Mouse (Mus musculus) hindbrain, postnatal 0 days (tissue): ENCODE results near the gene Pcsk5. TPM values are rescaled to one million over a fixed set of nuclear protein-coding genes. Genes with fewer than 3 reads are reported as not detected.

Experiments
- ATAC-seq: fragments of 200-750 bp; cut with Nextera tagmentation; 2 replicates; pipeline ENCODE4 v1.8.0; 2017; ENCODE audit warnings: mild to moderate bottlenecking, moderate TSS enrichment, moderate library complexity
- DNase-seq: peaks from one replicate; pipeline ENCODE4 v3.0.0-alpha.2; 2015; ENCODE audit warnings: low spot score
- H3K27ac ChIP-seq: fragments of 300-500 bp; sonication (generic); 2 replicates; pipeline ENCODE4 v1.5.1; 2014; ENCODE audit warnings: mild to moderate bottlenecking
- H3K27me3 ChIP-seq: fragments of 300-500 bp; sonication (generic); 2 replicates; pipeline ENCODE4 v1.6.1; 2014; ENCODE audit warnings: low read length, mixed read lengths; ENCODE audit not compliant: insufficient read depth
- H3K36me3 ChIP-seq: fragments of 300-500 bp; sonication (generic); 2 replicates; pipeline ENCODE4 v1.6.1; 2014; ENCODE audit warnings: low read length, mixed read lengths; ENCODE audit not compliant: insufficient read depth
- H3K4me1 ChIP-seq: fragments of 300-500 bp; sonication (generic); 2 replicates; pipeline ENCODE4 v1.6.1; 2014; ENCODE audit warnings: antibody characterized with exemption, low read length, mixed read lengths; ENCODE audit not compliant: insufficient read depth
- H3K4me2 ChIP-seq: fragments of 300-500 bp; sonication (generic); 2 replicates; pipeline ENCODE4 v1.6.1; 2014; ENCODE audit warnings: low read depth, mild to moderate bottlenecking, low read length, moderate library complexity, mixed read lengths
- H3K4me3 ChIP-seq: fragments of 300-500 bp; sonication (generic); 2 replicates; pipeline ENCODE4 v1.5.1; 2014; ENCODE audit warnings: low read length
- H3K9ac ChIP-seq: fragments of 300-500 bp; sonication (generic); replicated peaks from 2 replicates; pipeline ENCODE4 v1.6.1; 2014; ENCODE audit warnings: mild to moderate bottlenecking, low read length, moderate library complexity, mixed read lengths
- H3K9me3 ChIP-seq: fragments of 300-500 bp; sonication (generic); 2 replicates; pipeline ENCODE4 v1.6.1; 2016; ENCODE audit warnings: low read length, mixed read lengths
- CTCF ChIP-seq: IDR thresholded peaks from 2 replicates; pipeline ENCODE4 v1.5.1; 2016; ENCODE audit warnings: antibody characterized with exemption, control low read depth, low read depth
- WGBS: fragments of 180-500 bp; shearing (Covaris S2); extraction: QIAGEN DNeasy Blood & Tissue Kit; methylation state at CpG from one replicate; pipeline ENCODE4 v1.1.7; 2014; 5-methylcytosine and 5-hydroxymethylcytosine counted together
- polyA plus RNA-seq: library from polyadenylated mRNA; unstranded; fragments of >200 nt; fragmentation: Nextera tagmentation; extraction: Ambion mirVana; gene quantifications from 2 replicates; pipeline ENCODE4 v1.2.1, GENCODE M21; 2015
- total RNA-seq: library from RNA; depleted of rRNA; stranded (reverse); fragments of >200 nt; gene quantifications from 2 replicates; pipeline ENCODE4 v1.2.3, GENCODE M21; 2014

Pcsk5 gene
- total and polyA plus RNA-seq, 2 experiments from 2014 or later, result 12.4 to 16.2 TPM

DNA sequence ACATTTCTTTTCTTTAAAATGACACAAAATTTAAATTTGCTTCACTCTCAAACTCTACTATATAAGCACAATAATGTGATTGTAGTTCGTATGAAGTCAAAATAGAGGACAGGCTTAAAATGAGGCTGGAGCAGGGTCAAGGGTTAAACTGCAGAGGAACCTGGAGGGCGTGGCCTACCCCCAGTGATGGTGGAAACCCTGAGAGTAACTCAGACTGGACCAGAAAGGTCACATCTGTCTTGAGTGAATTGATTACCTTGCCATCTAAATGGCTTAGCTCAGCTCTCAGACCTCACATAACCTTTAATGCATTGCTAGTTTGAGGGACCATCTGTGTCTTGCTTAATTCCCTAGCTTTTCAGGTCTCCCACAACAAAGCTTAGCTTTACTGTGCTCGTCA lies 323.0 kb downstream of the Pcsk5 start:
- H3K9me3 ChIP-seq, result no peaks in the 10 kb centered on the region
- TF ChIP-seq CTCF, result no peak
- no peak for ATAC-seq
- no peaks in the 10 kb centered on the region for H3K4me1 ChIP-seq
- no peak overlapping the region for H3K27ac ChIP-seq
- H3K9ac ChIP-seq, result no peak overlapping the region
- no peak overlapping the region for H3K4me3 ChIP-seq
- no peaks in the 10 kb centered on the region for H3K36me3 ChIP-seq
- WGBS, result 77% methylated on average over 3 of the region's 3 CpGs
- no peak for DNase-seq
- no peak overlapping the region for H3K4me2 ChIP-seq
- H3K27me3 ChIP-seq, result no peaks in the 10 kb centered on the region

DNA sequence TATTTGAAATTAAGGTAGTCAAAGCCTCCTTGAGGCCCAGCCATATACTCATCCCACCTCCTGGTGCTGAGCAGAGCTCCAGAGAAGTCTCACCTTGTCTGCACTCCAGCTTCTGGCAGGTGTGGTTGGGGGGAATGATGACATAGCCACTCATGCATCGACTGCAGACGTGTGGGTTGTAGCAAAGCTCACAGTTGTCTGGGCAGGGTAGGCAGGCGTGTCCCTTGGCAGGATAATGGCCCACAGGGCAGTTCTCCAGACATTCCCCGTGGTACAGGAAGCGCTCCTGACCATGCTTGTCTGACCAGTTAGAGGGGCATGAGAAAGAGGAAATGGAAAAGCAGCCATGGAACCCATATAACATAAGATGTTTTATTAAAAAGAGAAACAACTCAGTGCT lies 326.1 kb downstream of the Pcsk5 start:
- Histone ChIP-seq H3K4me3 (no peak overlapping the region), H3K9me3 (no peaks in the 10 kb centered on the region), H3K4me1 (no peaks in the 10 kb centered on the region), H3K36me3 (no peaks in the 10 kb centered on the region), H3K4me2 (no peak overlapping the region), H3K27me3 (no peaks in the 10 kb centered on the region), H3K27ac (no peak overlapping the region), H3K9ac (no peak overlapping the region)
- no peak for TF ChIP-seq CTCF
- DNase-seq (no peak), ATAC-seq (no peak)
- WGBS, result 84% methylated on average over 5 of the region's 5 CpGs

DNA sequence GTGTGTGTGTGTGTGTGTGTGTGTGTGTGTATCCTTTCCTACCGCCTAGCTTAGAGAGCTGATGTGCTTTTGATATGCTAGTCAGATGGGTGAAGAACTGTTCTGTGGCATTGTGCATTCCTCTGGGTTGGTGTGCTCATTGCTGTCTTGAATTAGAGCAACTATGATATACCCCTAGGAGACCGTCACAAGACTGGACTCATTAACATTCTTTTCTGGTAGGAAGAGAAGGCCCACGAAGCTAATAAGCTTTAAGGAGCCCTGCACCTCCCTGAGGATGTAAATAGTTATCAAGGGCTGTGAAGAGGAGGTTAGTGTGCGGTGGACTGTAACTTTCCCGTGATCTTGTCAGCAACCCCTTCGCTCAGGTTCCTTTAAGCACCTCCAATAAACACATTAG lies 333.2 kb downstream of the Pcsk5 start:
- H3K9ac ChIP-seq, result no peak overlapping the region
- H3K4me1 ChIP-seq, result no peaks in the 10 kb centered on the region

DNA sequence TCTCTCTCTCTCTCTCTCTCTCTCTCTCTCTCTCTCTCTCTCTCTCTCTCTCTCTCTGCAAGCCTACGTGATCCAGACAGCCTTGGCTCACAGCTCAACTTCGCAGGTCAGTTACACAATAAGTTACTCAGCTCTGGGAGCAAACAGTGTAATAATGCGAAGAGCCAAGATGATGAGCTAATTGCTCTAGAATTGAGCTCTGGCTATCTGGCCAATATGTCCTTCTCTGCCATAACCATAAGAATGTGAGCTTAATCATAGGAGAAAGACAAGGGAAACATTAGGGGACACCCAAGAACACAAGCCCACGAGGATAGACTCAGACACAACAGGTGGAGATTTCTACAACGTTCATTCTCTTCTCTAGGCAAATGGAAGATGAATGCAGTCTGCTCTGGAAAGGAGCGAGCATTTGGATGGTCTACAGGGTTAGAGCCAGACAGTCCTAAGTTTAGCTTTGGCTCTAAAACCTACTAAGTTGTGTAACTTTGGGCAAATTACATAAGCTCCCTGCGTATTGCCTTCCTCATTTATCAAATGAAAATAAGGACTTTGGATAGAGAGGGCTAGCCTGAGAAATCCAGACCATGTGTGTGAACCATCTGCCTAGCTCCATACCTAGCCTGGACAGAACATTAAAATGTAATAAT lies 338.7 kb downstream of the Pcsk5 start:
- no peak overlapping the region for H3K27ac ChIP-seq
- no peak for TF ChIP-seq CTCF
- no peak for DNase-seq

More for the DNA sequence above, 333.2 kb downstream of the Pcsk5 start:
- Histone ChIP-seq H3K27me3 (no peaks in the 10 kb centered on the region), H3K36me3 (no peaks in the 10 kb centered on the region), H3K9me3 (no peaks in the 10 kb centered on the region), H3K4me3 (no peak overlapping the region), H3K27ac (no peak overlapping the region), H3K4me2 (no peak overlapping the region)
- ATAC-seq (no peak), DNase-seq (no peak)
- no peak for TF ChIP-seq CTCF
- 67% methylated on average over 6 of the region's 6 CpGs for WGBS

DNA sequence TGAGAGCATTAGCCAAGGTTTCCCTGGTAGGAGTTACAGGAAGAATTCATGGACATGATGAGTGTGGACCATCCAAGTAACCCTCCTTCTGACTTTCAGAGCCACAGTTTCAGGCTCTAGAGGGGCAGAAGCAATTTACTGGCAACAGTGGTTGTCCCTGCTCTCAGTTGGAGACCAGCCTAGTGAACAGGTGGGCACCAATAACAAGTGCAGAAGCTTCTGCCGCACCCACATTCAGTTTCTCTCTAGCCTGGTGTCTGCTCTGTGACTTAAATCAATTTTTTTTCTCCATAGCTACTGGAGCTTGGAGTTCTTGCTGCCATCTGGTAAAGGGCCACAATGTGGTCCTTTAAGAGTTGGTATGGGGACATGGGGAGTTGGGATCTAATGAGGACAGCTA lies 341.3 kb downstream of the Pcsk5 start:
- no peak for DNase-seq
- no peak overlapping the region for H3K4me3 ChIP-seq
- no peak for TF ChIP-seq CTCF
- no peak for ATAC-seq
- H3K4me1 ChIP-seq, result peaks cover 4% of the 10 kb centered on the region; the same call in 1 of the 2 replicates
- H3K9ac ChIP-seq, result no peak overlapping the region
- no peaks in the 10 kb centered on the region for H3K9me3 ChIP-seq
- H3K27ac ChIP-seq, result no peak overlapping the region
- no peaks in the 10 kb centered on the region for H3K27me3 ChIP-seq
- WGBS, result 83% methylated on average over 1 of the region's 1 CpGs
- H3K4me2 ChIP-seq, result no peak overlapping the region
- H3K36me3 ChIP-seq, result no peaks in the 10 kb centered on the region

More for the DNA sequence above, 338.7 kb downstream of the Pcsk5 start:
- no peaks in the 10 kb centered on the region for H3K9me3 ChIP-seq
- no peak overlapping the region for H3K4me3 ChIP-seq
- no peaks in the 10 kb centered on the region for H3K27me3 ChIP-seq
- no peaks in the 10 kb centered on the region for H3K36me3 ChIP-seq
- WGBS, result 84% methylated on average over 7 of the region's 7 CpGs
- H3K4me2 ChIP-seq, result no peak overlapping the region
- H3K9ac ChIP-seq, result no peak overlapping the region
- no peak for ATAC-seq
- no peaks in the 10 kb centered on the region for H3K4me1 ChIP-seq

DNA sequence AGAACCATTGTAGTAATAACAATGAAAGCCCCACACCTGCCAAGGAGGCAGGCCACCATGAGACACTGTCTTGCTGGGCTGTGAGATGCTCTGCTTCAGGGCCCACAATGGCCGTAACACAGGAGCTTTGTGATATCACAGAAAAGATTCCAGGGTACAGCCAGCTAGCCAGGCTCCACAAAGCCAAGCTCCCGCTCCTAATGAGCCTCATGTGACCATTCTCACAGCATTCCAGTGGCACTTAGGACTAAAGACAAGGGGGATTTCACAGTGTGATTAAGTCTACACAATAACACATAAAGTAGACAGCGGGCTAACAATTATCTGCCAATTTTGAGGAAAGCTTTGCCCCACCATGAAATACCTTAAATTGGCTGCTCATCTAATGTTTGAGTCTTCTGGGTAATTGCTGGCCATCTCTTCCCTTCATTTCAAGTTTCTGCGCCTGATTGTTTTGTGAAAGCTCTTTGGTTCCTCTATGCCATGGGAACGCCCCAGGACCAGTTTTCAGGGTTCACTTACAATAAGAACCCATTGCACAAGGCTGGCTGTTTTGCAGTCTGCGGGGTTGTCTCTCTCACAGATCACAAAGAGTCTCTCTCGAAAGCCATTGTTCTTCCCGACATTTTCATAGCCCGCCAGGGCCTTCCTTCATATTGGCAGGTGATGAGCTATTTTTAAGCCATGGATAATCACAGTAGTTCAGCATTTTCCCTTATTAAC lies 345.4 kb downstream of the Pcsk5 start:
- 44% methylated on average over 9 of the region's 9 CpGs for WGBS
- no peak overlapping the region for H3K4me3 ChIP-seq
- peaks cover 4% of the 10 kb centered on the region; the same call in 1 of the 2 replicates for H3K4me1 ChIP-seq
- no peak overlapping the region for H3K4me2 ChIP-seq
- no peak overlapping the region for H3K9ac ChIP-seq
- DNase-seq, result peak; percentile 19
- no peak overlapping the region for H3K27ac ChIP-seq
- ATAC-seq, result peak; percentile 71; the same call in 1 of the 2 replicates
- no peak for TF ChIP-seq CTCF
- no peaks in the 10 kb centered on the region for H3K27me3 ChIP-seq
- no peaks in the 10 kb centered on the region for H3K9me3 ChIP-seq
- H3K36me3 ChIP-seq, result no peaks in the 10 kb centered on the region

DNA sequence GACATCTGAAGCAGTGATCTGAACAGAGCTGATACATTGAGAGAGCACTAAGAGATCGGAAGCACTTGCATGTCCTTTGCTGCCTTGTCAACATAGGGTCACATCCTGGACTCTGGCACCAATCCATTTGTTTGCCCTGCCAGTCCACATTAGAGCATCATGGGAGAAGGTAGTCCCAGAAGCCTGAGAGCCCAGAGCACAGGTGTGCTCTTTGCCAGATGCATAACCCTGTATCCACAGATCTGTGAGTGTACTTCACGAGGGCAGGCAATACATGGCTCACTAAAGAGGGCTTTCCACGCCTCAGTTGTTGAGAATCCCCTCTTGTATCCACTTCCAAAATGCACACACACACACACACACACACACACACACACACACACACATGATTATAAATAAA lies 346.1 kb downstream of the Pcsk5 start:
- Histone ChIP-seq H3K9ac (no peak overlapping the region), H3K27ac (no peak overlapping the region), H3K9me3 (no peaks in the 10 kb centered on the region), H3K27me3 (no peaks in the 10 kb centered on the region), H3K4me2 (no peak overlapping the region), H3K36me3 (no peaks in the 10 kb centered on the region), H3K4me1 (peaks cover 4% of the 10 kb centered on the region; the same call in 1 of the 2 replicates), H3K4me3 (no peak overlapping the region)
- TF ChIP-seq CTCF, result no peak
- 72% methylated on average over 3 of the region's 3 CpGs for WGBS
- DNase-seq (no peak), ATAC-seq (no peak)
